Mouse (Mus musculus): Measurements from ENCODE around the gene Bpifa2.

DNA sequence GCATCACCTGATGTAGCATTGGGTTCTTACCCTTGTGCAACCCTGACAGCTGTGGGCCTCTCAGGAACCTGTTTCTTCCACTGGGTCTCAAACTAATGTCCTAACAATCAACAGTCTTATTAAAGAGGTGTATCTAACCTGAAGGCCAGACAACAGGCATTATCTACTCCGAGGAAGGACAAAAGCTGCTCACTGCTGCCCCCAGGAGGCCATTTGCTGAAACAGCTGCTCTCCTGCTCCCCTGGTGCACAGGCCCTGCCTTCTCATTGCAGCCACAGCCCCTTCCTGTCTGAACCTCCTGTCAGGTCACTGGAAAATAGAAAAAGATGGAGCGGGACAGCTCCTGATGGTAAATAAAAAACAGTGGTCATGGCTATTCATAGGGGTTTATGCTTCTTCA, 30.9 kb downstream of the Bpifa2 start:
- TF ChIP-seq CTCF (IDR thresholded peaks at IDR 0.05; ENCODE audit: low read depth) (peak; percentile 66), EP300 (optimal IDR thresholded peaks at IDR 0.05) (no peak)

All from stomach, postnatal 0 days (tissue).